In the genomic region with DNA sequence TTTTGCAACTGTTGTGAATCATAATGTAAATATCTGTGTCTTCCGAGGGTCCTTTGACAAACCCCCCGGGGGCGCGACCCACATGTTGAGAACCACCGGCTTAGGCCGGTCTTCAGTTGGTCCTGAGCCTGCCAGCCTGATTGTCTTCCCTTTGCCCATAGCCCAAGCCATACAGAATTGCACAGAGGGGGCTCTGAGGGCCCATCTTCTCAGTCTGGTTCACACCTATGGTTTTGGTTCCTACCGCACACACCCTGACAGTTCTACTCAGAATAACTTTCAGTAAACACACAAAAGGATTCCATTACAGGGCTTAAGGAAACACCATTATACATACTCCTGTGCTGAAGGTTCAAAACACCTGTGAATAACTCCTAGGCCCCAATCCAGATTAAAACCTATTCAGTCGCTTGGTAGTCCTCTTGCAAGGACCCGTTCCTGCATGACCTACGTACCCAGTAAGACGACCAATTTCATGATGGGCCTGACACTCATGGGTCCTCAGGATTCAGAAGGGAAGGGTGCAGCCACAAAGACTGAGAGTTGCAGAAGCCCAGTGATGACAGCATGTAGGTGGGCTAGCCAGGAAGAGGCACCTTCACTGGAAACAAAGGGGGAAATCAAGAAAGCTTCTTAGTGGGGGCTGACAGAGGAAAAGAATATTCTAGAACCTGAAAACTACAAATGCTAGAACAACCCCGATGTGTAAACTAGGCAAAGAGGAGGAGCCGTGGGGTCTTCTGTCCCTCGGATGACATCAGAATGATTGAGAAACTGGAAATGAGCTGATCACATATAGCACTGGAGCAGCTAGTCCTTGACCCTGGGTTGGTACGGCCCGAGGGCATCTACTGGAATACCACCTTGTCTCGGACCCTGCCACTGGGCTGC, we compare ENCODE assay signal across 1 mouse cellular context.
TF ChIP-seq lines count a peak whose summit lies in the region.

No protein-coding gene starts in this region.

TF ChIP-seq in MEL, 35 proteins besides CTCF, POLR2A, EP300 and RAD21:
- TF ChIP-seq NELFE (IDR thresholded peaks at IDR 0.05; ENCODE audit: low read depth, low read length) = no peak
- no peak for TF ChIP-seq MYC (IDR thresholded peaks at IDR 0.05; ENCODE audit: low read depth, low read length)
